Mouse (Mus musculus) liver, embryonic 14.5 days (tissue): ENCODE measurements around the gene Gm49388.

Experiments
- CTCF ChIP-seq: IDR thresholded peaks from 2 replicates; pipeline ENCODE4 v1.5.1; 2016; ENCODE audit warnings: antibody characterized with exemption, low read depth, control low read depth
- EP300 ChIP-seq: IDR thresholded peaks from 2 replicates; pipeline ENCODE4 v1.6.1; 2016; ENCODE audit warnings: antibody characterized with exemption, low read depth

DNA sequence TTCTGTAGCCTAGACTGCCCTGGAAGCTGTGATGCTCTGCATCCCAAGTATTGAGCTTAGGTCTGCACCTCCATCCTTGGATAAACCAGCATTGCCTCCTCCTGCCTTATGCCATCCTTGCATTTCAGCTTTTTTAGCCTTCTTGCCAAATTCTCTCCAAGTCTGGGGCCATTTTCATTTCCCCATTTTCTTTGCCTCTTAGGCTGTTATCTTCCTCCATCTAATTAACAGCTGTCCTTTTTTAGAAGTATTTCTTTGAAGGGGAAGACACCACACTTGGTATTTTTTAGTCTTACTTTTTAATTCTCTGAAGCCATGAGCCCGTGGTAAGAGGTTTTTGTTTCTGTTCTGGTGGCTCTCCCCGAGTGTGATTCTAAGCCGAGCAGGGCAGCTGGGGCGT is 21.8 kb upstream of the Gm49388 start:
- TF ChIP-seq CTCF: no peak
- no peak for TF ChIP-seq EP300
